Mouse (Mus musculus) adrenal gland, postnatal 36 days (tissue): ENCODE measurements around the gene Stpg3. TPM values are rescaled to one million over a fixed set of nuclear protein-coding genes. Genes with fewer than 3 reads are reported as not detected.

Source experiments
- DNase-seq, 2 experiments: peaks; one replicate each; pipeline ENCODE4 v3.0.0; 2021; ENCODE audit warnings: mixed read lengths in 1 of 2
- total RNA-seq, 2 experiments: library from RNA; stranded (reverse); gene quantifications; 2 replicates each; pipeline ENCODE4 v1.2.3; 2021

The Stpg3 gene
- total RNA-seq, 2 experiments from 2014 or later, result not detected

DNA sequence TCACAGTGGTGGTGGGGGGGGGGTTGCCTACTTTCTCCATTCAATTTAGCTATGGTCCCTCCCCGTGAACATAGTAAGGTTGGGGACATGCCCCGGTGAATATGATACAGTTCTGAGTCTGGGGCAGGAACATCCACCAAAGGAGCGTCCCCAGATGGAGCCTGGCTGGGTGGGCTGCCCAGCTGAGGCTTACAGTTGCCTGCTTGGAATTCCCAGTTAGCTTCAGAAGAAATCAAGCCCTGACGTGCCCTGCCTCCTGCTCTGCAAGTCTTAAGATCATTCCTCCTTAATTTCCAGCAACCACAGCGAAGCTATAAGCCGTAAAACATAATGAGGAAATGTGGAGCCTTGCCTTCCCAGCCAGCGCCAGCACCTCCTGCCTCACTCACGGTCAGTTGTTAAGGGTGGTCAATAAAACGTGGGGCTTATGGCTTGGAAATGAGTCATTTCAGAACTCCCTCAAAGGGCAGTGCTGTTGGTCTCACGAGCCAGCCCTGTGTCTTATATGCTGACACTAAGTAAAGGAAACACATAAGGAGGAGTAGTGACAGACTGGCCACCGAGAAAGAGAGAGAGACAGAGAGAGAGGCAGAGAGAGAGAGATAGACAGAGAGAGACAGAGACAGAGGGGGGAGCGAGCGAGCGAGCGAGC is 34.7 kb downstream of the Stpg3 start:
- DNase-seq, result no peak

DNA sequence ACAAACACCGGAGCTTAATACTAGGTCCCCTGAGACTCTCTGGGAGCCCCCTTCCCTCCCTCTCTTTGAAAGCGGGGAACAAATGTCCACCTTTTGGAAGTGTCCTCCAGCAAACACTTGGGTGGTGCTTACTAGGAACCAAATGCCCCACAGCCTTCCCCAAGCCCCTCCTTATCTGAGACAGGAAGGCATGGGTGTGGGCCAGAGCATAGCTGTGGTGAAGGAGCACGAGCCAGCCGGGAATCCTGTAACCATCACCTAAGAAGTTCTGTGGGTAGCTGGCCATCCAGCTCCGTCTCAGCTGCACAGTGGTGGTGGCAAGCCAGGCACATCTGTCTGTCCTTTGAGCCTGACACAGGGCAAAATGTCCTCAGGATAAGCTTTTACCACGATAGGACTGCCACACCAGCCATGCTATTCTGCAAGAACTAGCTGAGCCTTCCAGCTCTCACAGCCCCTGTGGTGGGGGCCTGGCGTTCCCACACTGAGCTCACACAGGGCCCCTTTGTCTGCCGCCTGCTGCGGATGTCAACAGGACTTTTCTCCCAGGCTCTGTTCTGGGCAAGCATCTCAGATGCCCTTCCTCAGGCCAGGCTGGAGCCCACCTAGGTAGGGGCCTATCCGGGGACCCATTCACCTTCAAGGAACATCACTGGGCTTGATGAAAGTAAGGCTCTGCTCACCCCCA is 36.0 kb downstream of the Stpg3 start:
- DNase-seq, result no peak

DNA sequence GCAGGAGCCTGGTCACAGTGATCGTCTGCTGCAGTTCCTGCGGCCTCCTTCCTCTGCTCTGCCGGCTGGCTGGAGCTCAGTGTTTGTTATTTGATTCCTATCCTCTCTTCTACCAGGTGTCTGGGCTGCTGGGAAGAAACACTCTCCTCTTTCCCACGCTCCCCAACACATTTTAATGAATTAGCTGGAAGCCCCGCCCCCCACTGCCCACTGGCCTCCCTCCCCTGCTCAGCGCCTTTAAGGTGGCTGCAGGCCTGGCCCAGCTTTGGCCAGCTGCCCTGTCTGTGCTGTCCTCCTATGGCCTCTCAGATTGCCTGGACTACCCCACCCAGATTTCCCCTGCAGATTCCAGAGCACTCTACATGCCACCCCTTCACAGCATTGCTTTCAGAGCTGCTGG is 36.8 kb downstream of the Stpg3 start:
- DNase-seq, result peak in 1 of 2 experiments; percentile 55

DNA sequence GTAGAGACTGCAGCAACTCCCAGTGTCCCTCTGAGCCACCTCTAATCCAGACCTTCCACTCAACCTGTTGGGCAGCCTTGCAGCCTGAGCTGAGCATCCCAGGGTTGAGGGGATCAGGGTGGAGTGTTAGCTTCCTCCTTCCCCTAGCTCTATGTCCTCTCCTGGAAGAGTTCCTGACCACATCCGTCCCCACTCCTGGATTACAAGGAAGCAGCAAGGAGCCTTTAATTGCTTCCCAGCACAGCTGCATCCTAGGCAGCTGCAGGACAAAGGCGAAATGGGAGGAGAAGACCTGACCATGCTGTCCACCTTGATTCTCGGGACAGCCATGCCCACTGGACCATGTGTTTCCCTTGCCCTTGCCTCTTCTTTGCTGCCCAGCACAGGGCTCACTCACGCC is 37.4 kb downstream of the Stpg3 start:
- DNase-seq, result no peak

DNA sequence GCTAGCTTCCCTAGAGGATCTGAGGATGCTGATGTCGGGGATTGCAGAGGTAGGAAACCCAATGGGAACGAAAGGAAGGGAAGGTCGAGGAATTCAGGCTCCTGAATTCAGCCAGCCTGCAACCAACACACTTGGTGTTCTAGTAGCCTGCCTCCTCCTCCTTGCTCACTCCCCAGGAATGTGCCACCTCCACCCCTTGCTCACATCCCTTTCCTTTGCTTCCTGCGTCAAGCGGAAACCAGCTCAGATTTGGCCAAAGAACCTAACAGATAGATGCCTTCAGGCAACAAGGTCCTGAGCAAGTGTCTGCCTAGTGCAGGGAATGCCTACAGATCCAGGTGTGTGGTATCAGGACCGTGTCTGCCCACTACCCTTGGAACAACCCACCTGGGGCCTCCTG is 37.9 kb downstream of the Stpg3 start:
- DNase-seq, result peak in 1 of 2 experiments; percentile 27

DNA sequence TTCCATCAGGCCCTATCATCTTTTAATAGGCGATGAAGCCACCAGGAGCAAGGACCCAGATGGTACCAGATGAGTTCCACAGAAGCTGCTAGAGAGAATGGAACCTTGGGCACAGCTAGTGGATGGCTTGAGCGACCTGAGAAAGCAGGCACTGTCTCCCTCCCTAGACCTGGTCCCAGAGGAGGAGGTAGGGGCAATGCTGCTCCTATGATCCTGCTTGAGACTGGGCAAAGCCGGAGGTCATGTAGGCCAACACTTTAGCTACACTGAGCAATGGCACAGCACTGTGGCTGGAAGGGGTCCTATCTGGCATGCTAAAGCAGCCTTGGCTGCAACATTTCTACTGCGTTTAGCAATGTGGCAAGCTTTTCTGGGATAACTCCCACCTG is 38.8 kb downstream of the Stpg3 start:
- no peak for DNase-seq

DNA sequence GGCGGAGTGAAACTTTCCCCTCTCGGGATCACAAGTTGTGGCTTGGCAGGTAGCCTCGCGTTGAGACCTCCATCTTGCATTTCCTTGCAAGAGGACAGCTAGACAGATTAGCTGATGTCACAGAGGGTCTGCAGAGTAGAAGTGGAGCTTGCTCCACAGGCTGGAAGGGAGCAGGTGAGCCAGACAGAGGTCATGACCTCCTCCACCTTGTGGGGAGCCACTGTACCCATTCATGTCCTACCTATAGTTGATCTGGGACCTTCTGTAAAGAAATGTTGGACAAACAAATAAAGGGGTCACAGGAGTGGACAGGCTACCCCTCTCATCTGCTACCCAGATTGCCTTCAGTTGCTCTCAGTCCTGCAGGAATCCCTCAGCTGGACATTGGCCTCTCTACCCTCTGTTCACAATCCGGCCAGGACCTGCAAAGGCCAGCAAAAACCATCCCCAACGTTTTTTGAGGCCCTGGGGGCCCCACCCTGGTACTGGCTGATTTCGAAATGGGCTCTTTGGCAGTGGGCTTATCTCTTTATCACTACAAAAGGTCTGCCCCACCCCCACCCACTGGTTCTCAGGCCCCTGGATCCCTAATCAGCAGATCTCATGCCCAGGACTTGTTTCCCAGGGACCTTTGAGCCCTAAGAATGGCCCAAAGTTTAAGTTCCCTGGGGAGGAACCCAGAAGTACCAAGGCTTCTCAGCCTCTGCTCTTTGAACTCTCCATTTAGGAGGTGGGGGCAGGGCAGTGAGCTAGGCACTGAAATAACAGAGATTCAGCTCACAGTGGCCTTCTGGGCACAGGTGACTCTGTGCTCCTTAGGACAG is 39.4 kb downstream of the Stpg3 start:
- DNase-seq, result no peak

DNA sequence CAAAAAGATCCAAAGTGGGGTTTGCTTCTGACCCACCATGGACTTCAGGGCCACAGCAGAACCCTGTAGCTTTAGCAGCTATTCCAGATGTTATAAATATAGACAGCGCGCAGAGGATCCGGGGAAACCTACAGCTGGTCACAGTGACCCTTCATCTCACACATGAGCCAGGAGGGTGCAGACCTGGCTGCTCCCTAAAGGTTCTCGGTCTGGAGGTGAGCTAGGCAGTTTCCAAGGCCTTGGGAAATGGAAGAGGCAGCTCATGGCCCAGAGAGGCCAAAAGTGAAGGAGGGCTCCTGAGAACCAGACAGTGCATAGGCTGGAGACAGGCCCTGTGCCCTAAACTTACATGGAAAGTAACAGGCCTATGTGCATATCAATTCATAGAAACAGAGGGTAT is 40.6 kb downstream of the Stpg3 start:
- DNase-seq, result no peak

DNA sequence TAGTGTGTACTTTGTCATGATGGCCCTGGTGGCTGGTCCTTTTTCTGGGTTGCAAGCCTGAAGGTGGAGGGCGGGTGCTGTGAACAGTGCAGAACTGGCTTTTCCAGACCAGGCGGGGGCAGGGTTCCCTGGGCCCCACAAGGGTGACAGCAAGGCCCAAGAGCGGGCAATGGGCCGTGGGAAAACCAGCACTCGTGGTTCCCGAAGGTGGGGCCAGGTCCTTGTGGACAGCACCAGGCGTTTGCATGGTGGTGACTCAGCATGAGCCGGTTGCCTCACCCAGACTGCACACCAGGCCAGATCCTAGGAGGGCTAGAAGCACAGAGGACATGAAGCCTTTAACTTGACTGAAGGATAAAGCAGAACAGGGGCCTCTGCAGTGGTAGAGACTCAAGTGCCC is 41.8 kb downstream of the Stpg3 start:
- DNase-seq, result peak; percentile 45 to 59

DNA sequence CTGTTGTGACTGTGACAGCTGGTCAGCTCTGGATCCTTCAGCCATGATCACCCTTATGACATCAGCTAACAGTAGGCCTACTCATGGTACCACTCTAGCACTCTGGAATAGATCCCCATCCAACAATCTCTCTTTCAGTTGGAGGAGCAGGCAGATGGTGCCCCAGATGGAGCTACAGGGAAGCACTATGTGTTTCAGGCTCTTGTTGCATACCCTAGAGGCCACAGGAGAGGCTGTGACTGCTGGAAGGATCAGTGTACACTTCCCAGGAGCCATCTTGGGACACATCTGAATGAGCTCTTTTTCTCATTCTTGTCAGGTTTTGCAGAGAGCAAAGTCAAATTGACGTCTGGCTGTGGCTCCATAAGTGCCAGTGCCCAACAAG is 42.7 kb downstream of the Stpg3 start:
- DNase-seq, result no peak

DNA sequence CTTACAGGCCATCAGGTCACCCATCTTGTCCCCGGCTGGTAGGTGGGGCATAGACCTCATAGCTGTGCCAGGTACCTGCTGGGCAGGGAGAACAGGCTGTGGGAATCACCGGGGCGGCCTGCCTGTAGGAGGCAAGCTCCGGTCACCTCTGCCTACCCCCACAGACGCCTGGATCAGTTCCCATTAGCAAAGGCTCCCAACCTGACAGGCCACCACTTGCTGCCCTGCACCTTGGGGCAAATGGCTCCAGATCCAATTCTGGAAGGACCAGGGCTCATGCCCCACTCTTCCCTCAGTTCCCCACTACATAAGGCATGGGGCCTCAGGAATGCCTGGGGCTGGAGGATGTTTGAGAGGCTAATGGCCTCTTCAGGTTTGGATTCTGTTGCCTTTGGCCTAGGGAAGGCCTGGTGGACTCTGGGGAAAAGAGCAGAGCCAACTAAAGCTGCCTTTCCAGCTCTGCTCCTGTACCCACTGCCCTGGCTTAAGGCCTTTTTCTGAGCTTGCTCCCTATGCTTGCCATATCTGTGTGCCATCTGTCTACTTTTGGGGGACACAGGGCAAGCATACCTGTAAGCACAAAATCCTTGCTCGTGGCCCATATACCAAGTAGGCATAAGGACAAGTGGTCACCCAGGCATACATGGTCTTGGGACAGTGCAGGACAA is 43.2 kb downstream of the Stpg3 start:
- DNase-seq, result no peak

DNA sequence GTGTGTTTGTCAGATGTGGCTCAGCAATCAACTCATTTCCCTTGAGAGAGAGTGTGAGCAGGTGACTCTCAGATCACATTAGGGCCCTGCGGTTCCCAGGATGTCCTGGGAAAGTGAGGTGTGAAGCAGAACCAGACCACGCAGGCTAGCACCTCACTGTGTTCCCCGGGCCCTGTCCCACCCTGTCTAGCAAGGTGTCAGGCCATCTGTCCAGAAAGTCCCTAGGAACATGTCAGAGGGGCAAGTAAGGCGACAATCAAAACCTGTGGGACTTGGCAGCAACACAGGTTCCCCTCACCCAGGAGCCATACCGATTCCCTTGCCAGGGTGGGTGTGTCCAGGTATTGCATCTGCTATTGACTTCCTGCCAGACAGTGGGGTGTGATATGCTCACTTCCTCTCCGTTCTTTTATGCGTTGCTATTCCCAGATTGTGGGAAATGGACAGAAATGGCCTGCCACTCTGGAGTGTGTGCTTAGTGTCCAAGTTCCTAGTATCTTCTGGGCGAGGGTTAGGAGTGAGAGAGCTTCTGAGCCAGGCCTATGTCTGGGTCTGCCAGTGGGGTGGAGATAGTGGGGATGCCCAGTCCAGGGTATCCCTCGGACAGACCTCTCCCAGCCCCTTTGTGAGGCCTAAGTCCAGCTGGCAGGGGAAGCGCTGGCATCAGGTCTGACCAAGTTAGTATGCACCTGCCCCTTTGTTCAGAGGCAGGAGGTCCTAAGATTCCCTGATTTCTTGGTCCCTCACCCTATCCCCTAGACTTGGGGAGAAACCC is 43.9 kb downstream of the Stpg3 start:
- no peak for DNase-seq

DNA sequence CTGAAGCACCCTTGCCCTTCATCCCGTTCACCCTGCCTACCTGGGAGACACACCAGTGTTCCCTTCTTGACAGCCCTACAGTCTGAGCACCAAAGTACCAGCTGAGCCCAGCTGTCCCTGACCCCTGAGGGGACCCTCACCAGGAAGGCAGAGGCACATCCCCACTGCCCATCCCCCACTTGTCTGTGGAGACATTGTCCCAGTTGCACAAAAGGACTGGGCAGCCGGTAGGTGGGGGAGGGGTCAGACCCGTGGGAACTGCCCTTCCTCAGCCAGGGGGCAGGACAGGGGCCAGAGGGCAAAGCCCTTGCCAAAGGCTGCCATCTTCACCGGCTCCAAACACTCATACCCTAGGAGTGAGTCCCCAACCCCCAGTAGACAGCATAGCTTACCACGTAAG is 44.7 kb downstream of the Stpg3 start:
- no peak for DNase-seq

DNA sequence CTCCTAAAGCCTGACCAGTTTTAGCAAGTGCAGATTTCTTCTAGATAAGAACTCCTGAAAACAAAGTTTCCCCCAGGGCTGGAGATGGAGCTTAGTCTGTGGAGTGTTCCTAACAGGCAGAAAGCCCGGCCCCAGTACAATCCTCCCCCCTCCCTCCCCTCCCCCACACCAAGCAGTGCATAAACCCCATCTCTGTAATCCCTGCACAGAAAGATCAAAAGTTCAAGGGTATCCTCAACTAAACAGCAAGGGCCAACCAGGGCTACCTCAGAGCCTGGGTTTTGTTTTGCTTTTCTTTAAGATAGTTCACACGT is 45.8 kb downstream of the Stpg3 start:
- no peak for DNase-seq

DNA sequence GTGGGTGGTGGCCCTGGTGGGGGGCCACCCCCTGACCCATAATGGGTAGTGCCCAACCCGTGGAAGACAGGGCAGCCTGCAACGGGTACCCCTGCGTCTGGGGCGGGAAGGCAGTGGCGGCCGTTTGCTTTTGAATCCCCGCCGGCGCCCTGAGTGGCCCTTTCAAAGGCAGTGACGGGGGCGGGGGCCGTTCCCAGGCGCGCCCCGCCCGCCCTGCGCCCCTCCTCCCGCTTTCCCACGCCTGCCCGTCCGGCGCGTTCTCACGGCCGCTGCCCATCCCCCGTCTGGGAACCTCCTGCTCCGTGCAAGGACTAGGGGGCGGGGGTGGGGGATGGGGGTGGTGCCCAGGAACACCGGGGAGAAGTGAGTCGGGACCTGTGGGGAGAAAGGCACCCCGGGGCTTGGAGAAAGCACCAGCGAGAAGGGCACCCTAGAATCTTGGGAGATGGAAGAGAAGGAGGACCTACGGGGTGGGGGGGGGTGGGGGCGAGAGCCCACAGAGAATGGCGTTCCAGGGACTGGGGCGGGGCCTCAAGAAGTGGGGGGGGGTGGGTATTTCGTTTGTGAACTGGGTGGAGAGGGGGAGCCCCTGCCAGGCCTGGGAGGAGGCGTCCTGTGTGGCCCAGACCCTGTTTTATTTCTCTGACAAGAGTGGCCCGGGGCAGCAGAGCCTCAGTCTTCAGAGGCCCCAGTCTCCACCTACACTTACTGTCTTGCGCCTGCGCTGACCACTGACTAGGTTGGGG is 46.3 kb downstream of the Stpg3 start:
- DNase-seq, result peak; percentile 74 to 86

DNA sequence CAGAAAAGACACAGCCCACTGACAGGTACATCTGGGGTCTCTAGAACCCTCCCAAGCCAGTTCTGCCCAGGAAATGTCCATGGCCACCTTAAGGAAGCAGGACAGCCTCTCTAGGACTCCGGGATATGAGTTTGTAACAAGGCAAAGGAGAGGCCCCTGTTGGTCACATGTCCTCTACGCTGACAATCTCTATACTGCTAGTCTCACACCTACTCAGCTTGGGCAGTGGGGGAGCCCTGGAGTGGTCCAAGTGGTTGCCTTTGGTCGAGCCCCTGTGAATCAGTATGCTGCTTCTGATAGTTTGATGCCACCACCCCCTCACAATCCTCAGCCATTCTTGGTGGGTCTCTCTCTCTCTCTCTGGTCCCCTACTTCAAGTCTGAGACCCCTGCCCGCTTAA is 47.0 kb downstream of the Stpg3 start:
- DNase-seq, result no peak

Other genes with a start within 250 kb of the Stpg3 start
- gene Mrpl41, start 239.5 kb downstream of the Stpg3 start, total RNA-seq, result 100 to 1,000 TPM in 1 of 2 experiments, 10 to 100 TPM in 1; 90.9 to 115 TPM
- 10 to 100 TPM; 38.5 to 66.3 TPM for gene Pnpla7, start 238.6 kb downstream of the Stpg3 start, total RNA-seq
- 10 to 100 TPM; 32.8 to 56.4 TPM for gene Nsmf, start 160.3 kb downstream of the Stpg3 start, total RNA-seq
- gene Entpd8, start 134.3 kb downstream of the Stpg3 start, total RNA-seq, result not detected
- not detected for gene Noxa1, start 119.5 kb downstream of the Stpg3 start, total RNA-seq
- 1 to 10 TPM; 2.1 to 2.3 TPM for gene Nrarp, start 33.9 kb downstream of the Stpg3 start, total RNA-seq
- 10 to 100 TPM; 14.0 to 24.8 TPM for gene Tor4a, start 17.8 kb downstream of the Stpg3 start, total RNA-seq
- gene Nelfb, start 3.1 kb downstream of the Stpg3 start, total RNA-seq, result 10 to 100 TPM; 54.8 to 57.2 TPM
- gene Fam166a, start 4.1 kb upstream of the Stpg3 start, total RNA-seq, result not detected
- gene Tubb4b, start 10.1 kb upstream of the Stpg3 start, total RNA-seq, result 100 to 1,000 TPM; 291 to 296 TPM
- gene Slc34a3, start 19.7 kb upstream of the Stpg3 start, total RNA-seq, result not detected
- not detected for gene Rnf224, start 22.1 kb upstream of the Stpg3 start, total RNA-seq
- gene Rnf208, start 27.6 kb upstream of the Stpg3 start, total RNA-seq, result 1 to 10 TPM; 5.8 TPM
- not detected for gene Cysrt1, start 27.8 kb upstream of the Stpg3 start, total RNA-seq
- gene AL732309.1, start 32.2 kb upstream of the Stpg3 start, total RNA-seq, result 1 to 10 TPM; 4.1 to 4.8 TPM
- gene Tmem203, start 40.8 kb upstream of the Stpg3 start, total RNA-seq, result 10 to 100 TPM; 22.6 to 38.8 TPM
- 1 to 10 TPM; 8.7 to 9.2 TPM for gene Tprn, start 48.0 kb upstream of the Stpg3 start, total RNA-seq
- gene Ssna1, start 57.8 kb upstream of the Stpg3 start, total RNA-seq, result 10 to 100 TPM; 43.8 to 45.1 TPM
- 10 to 100 TPM; 76.5 to 81.3 TPM for gene Anapc2, start 57.8 kb upstream of the Stpg3 start, total RNA-seq
- not detected for gene Tmem210, start 73.5 kb upstream of the Stpg3 start, total RNA-seq
- gene Lrrc26, start 75.3 kb upstream of the Stpg3 start, total RNA-seq, result not detected
- gene Grin1, start 104.5 kb upstream of the Stpg3 start, total RNA-seq, result 1 to 10 TPM; 6.3 to 7.6 TPM
- gene Man1b1, start 117.7 kb upstream of the Stpg3 start, total RNA-seq, result 10 to 100 TPM; 53.1 to 59.2 TPM
- 10 to 100 TPM; 29.9 to 31.8 TPM for gene Dpp7, start 141.7 kb upstream of the Stpg3 start, total RNA-seq
- 10 to 100 TPM; 20.0 to 23.1 TPM for gene Uap1l1, start 151.0 kb upstream of the Stpg3 start, total RNA-seq
- gene Sapcd2, start 157.7 kb upstream of the Stpg3 start, total RNA-seq, result under 1 TPM; 0.43 to 0.95 TPM
- 1 to 10 TPM; 5.0 to 7.8 TPM for gene Entpd2, start 181.2 kb upstream of the Stpg3 start, total RNA-seq
- 100 to 1,000 TPM; 117 to 140 TPM for gene Npdc1, start 184.7 kb upstream of the Stpg3 start, total RNA-seq
- not detected for gene Fut7, start 208.6 kb upstream of the Stpg3 start, total RNA-seq
- gene Abca2, start 214.1 kb upstream of the Stpg3 start, total RNA-seq, result 10 to 100 TPM; 29.7 to 36.4 TPM
- gene Clic3, start 242.2 kb upstream of the Stpg3 start, total RNA-seq, result not detected
- 10 to 100 TPM; 32.3 to 34.2 TPM for gene Paxx, start 246.5 kb upstream of the Stpg3 start, total RNA-seq